Mouse (Mus musculus): ENCODE results near the gene Tenm4.

The Tenm4 gene

GRCm38 (mm10) chr7:96417251-96418004, 246.4 kb downstream of the Tenm4 start:
- peak; percentile 88 for DNase-seq

- DNase-seq: no peak
Observed at GRCm38 (mm10) chr7:96418146-96418545, 247.1 kb downstream of the Tenm4 start.

GRCm38 (mm10) chr7:96420045-96420444, 249.0 kb downstream of the Tenm4 start:
- no peak for DNase-seq

DNA sequence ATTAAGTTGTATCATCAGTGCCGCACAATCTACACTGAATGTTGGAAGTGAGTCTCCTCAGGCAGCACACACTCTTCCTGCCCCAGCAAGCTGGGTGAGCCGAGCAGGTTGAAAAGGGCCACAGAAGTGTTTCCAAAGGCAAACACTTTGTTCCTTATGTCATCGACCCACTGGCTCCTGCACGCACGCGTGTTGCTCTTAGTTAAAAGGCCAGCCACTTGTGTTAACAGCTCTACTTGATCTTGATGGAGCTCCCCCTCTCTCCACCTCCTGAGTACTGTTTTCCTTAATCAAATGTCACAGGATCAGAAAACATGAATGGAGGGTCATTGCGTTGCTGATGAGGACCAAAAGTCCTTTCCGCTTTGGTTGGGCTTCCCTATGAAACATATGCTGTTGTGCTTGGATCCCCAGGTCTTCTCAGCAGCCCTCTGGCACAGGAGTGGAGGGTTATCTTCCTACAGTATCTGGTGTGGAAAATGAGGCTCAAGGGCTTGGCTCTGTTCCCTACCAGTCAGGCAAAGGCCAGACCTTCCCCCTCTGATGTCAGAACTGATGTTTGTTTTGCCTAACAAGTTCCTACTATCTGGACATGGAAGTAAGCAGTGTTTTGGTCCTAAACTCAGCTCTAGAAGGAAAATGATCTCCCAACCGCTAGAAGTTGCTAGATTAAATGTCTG, 250.0 kb downstream of the Tenm4 start:
- no peak for DNase-seq

GRCm38 (mm10) chr7:96426954-96427353, 255.9 kb downstream of the Tenm4 start:
- no peak for DNase-seq

DNA sequence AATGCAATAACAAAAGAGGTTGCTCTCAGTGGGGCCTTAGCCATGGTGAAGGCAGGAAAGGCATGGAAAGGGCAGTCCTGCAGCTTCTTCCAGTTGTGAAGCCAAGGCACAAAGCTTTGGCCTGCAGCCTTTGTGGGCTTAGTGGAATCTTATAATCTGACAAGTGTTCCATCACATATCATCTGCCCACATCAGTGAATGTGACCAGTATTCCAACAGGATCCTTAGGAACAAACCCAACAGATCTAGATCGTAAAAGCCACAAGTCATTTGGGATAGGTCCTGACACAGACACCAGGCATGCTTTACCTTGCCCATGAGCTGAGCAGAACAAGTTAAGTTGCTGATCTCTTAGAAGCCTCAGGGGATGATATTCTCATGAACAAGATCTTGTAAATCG, 262.3 kb downstream of the Tenm4 start:
- no peak for DNase-seq

DNA sequence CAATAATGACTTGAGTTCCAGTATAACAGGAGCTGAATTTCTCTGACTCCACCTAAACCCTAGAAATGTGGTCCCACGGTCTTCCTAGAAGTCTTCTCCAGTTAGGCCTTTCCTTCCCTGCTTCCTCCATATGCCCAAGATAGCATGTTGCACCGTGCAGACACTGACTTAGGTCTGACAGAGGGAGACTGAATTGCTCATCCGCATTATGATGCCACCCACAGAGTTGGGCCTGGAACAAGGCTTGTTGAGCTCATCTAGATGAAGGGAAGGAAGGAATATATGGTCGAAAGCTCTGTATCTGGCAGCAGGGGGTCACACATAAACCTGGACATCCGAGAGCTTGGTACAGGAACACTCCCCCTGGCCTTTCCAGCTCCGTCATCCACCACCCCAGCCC, 267.3 kb downstream of the Tenm4 start:
- DNase-seq: no peak

GRCm38 (mm10) chr7:96440161-96440707, 269.2 kb downstream of the Tenm4 start:
- DNase-seq: no peak

GRCm38 (mm10) chr7:96445771-96446170, 274.7 kb downstream of the Tenm4 start:
- DNase-seq: no peak

GRCm38 (mm10) chr7:96447806-96448397, 276.9 kb downstream of the Tenm4 start:
- DNase-seq: no peak

DNA sequence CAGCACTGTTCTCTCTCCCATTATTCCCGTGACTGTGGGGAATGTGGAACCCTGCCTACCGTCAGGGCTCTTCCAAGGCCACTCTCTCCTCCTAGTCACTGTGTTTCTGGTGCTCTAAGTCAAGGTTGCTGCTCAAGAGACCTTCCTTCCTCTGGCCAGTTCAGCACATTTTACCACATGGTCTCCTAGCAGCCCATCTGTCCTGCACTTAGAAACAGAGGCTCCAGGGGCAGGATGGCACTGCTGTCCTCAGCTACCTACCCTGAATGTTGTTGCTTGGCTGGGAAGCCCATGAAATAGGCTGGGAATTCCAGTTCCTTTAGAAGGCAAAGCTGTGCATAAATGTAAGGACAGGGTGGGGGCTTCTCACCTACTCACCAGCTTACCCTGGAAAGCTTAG, 284.9 kb downstream of the Tenm4 start:
- DNase-seq: no peak

DNA sequence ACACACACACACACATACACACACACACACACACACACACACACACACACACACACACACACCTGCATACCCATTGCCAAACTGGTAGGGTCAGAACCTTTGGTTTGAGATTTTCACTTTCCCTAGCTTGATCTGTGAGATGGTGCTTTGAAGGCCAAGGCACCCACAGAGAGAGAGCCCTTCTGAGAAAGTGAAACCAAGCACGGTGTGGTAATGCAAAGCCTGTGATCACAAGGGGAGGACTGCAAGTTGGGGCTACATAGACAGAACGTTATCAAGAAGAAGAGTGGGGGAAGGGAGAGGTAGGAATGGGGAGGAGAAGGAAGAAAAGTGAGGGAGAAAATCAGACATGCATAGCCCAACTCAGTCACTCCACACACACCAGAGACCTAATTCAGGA, 285.6 kb downstream of the Tenm4 start:
- DNase-seq: no peak

- DNase-seq: no peak
Observed at GRCm38 (mm10) chr7:96457891-96458290, 286.8 kb downstream of the Tenm4 start.

- no peak for DNase-seq
Observed at GRCm38 (mm10) chr7:96458992-96459391, 287.9 kb downstream of the Tenm4 start.

DNA sequence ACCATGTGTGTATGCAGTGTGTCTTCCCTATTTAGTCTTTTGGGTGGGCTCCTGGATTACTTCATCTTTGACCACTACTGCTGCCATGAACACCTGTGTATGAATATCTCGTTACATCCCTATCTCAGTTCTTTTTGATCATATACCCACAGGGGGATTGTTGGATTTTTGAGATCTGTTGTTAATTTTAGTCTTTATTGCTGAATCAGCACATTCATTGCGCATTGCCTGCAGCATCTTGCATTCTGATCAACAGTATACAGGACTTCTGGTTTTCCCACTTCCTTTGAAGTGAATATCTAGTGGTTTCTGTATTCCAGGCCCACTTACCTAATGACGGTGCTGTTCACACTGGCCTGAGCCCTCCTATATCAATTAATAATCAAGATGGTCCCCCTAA, 295.7 kb downstream of the Tenm4 start:
- DNase-seq: no peak

DNA sequence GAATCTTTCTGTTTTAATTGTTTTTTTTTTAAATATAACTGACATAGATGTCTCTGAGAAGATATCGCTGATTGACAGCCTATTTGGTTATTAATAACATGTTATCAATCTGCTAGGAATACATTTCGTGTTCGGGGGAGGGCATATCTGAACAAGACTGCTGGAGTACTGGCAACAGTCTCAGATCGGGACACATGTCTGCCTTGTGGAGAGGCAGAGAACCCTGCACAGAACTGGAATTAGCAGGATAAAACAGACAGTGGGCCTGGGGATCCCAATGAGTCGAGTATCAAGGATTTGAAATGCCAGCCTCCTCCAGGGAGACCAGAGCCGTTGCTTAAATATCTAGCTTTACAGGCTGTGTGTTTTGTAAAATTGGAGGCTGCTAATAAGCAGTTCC, 299.8 kb downstream of the Tenm4 start:
- no peak for DNase-seq

GRCm38 (mm10) chr7:96474560-96475089, 303.6 kb downstream of the Tenm4 start:
- peak; percentile 57 for DNase-seq

DNA sequence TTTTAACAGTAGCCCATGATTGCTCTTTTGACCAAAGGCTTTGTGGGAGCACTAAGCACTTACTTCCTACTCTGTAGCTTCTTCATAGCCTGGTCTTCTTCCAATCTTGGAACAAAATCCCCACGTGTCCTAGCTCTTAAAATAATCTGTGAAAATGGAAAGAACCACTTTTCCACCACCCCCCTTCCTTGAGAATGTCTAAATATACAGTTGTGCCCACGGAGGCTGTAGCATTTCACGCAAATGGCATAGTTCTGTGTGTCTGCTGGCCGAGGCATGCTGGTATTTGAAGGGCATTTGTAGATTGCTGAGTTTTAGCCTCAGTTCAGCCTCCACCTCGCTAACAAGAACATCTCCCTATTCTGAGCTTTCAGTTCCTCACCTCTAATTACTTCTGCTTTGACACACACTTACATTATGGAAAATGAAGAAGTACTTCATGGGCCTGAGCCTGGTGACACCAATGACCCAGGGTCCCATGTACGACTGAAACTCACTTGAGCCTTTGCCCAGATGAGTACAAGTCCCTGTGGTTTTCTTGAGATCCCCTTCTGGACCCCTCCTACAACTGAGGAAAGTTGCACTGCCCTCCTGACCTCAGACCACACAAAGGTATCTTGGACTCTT, 306.1 kb downstream of the Tenm4 start:
- no peak for DNase-seq

DNA sequence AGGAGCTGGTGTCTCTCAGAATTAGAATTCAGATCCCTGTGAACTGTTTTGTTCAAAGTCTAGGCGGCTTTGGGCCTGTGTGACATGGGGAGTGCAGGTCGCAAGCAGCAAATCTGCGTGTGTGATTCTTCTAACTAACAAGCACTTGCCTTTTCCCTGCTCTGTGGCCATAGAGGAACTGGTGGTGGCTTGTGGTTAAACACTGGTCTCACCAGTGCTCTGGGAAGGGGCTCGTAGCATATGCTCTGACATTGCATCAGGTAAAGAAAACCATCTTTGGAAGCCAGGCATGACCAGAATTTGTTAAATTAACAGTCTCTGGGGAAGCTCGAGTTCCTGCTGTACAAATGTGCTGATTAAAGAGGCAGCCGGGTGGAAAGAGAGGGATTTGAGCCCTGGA, 308.1 kb downstream of the Tenm4 start:
- DNase-seq: no peak

DNA sequence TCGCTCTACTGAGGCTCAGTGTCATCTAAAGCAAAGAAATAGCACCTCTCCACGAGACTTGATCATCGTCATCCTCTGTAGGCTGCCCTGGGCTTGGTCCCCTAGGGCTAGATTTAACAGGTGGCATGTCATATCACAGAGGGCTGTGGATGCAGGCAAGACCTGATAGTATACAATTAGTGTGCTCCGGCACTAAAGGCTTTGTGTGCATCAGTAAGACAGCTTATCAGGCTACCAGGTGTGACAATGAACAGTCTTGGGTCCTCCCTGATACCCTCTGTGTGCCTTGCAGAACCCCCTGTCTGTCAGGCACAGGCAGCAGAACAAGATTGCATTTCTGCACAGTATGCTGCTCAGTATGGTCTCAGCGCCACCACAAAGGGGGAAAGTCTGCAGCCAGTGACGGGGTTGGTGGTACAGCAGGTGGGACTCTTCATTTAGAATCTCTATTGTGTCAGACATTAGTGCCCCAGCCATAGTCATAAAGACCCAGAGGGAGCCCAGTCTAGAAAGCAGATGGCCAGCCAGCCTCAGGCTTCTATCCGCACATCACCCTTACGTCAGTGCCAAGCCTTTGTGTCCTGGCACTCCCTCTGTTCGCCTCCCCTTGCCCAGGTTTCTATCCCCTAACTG, 309.4 kb downstream of the Tenm4 start:
- DNase-seq: no peak

DNA sequence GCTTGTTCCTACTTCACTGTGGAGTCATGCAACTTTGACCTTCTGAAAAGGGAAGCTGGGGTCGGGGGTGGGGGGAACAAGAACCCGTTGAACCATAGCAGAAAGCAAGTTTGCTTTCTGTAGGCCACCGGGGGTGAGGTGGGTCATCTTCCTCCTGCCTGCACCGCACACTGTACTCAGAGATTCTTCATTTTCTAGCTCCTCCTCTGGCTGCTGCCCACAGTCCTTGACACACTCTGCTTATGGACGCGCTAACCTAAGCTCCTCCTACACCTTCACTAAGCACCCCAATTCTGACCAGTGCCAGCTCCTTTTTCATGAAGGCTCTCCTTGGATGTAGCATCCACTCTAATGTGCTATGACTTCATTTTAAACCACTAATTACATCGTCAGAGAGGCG, 311.9 kb downstream of the Tenm4 start:
- no peak for DNase-seq

DNA sequence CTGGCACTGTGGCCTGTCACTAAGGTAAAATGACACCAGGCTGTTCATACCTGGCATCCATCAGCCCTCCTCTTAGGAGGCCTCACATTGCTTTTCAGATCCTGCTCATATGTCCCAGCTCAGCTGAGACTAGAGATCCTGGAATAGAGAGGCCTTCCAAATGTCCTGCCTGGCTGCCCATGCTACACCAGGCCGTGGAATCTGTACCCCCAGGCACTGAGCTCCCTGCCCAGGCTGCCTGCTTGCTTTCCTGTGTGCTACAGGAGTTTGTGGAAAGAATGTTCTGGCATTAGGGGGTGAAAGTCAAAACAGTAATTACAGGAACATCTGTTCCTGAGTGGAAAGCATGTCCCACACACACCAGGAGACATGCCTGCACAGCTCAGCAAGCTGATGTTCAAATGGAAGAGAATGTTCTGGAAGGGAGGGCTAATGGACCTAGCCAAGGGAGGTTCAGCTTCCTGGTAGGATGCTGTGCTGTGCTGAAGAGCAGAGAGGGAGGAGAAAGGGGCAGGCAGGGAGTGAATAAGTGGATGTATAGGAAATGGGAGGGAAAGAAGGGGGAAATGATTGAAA, 313.0 kb downstream of the Tenm4 start:
- DNase-seq: no peak

Measured in right cerebral cortex, postnatal 4 days (tissue).